Mouse (Mus musculus) cortical plate, adult 2 months (tissue): ENCODE measurements at regions not wholly inside any gene's neighbourhood (a gene's known extent, or its start where the extent isn't known, plus 50 kb on each side); places are given as distances from the start of the nearest gene placed in this dataset.

Source experiments
- H3K27ac ChIP-seq: fragments of 200-500 bp; 2 replicates; pipeline ENCODE4 v1.5.1; 2012; ENCODE audit warnings: low read length, control low read depth, inconsistent platforms; ENCODE audit not compliant: insufficient read depth
- H3K4me1 ChIP-seq: fragments of 200-500 bp; 2 replicates; pipeline ENCODE4 v1.6.1; 2011; ENCODE audit warnings: low read length; ENCODE audit not compliant: control insufficient read depth, insufficient read depth
- H3K4me3 ChIP-seq: fragments of 200-500 bp; 2 replicates; pipeline ENCODE4 v1.5.1; 2011; ENCODE audit warnings: mild to moderate bottlenecking, low read length, control low read depth; ENCODE audit not compliant: insufficient read depth
- CTCF ChIP-seq: fragments of 200-500 bp; IDR thresholded peaks from 2 replicates; pipeline ENCODE4 v1.5.1; 2011; ENCODE audit warnings: mild to moderate bottlenecking, control low read depth, low read length; ENCODE audit not compliant: insufficient read depth; ENCODE audit errors: extremely low read depth
- POLR2A ChIP-seq: fragments of 200-500 bp; IDR thresholded peaks from 2 replicates; pipeline ENCODE4 v1.6.1; 2011; ENCODE audit warnings: mild to moderate bottlenecking, low read length, control low read depth; ENCODE audit not compliant: insufficient read depth; ENCODE audit errors: extremely low read depth

- H3K4me3 ChIP-seq: no peak overlapping the region
- TF ChIP-seq POLR2A (no peak), CTCF (no peak)
- H3K27ac ChIP-seq: no peak overlapping the region
- no peaks in the 10 kb centered on the region; the same call in 1 of the 2 replicates for H3K4me1 ChIP-seq
These were observed 124.0 kb upstream of the Arrdc4 start for GRCm38 (mm10) chr7:68873008-68873407.

GRCm38 (mm10) chr7:68864322-68865031 is 115.4 kb upstream of the Arrdc4 start:
- no peak overlapping the region for H3K4me3 ChIP-seq
- H3K4me1 ChIP-seq: no peaks in the 10 kb centered on the region
- TF ChIP-seq POLR2A: no peak
- no peak for TF ChIP-seq CTCF
- H3K27ac ChIP-seq: no peak overlapping the region

GRCm38 (mm10) chr7:68858471-68859210 is 109.6 kb upstream of the Arrdc4 start:
- H3K4me3 ChIP-seq: no peak overlapping the region
- H3K4me1 ChIP-seq: no peaks in the 10 kb centered on the region
- TF ChIP-seq POLR2A: no peak
- no peak for TF ChIP-seq CTCF
- H3K27ac ChIP-seq: no peak overlapping the region

GRCm38 (mm10) chr7:68851981-68852575 is 103.0 kb upstream of the Arrdc4 start:
- TF ChIP-seq POLR2A (no peak), CTCF (no peak)
- peaks cover 1% of the 10 kb centered on the region; the same call in 1 of the 2 replicates for H3K4me1 ChIP-seq
- H3K4me3 ChIP-seq: no peak overlapping the region
- H3K27ac ChIP-seq: no peak overlapping the region

- Histone ChIP-seq H3K4me1 (no peaks in the 10 kb centered on the region), H3K27ac (no peak overlapping the region), H3K4me3 (no peak overlapping the region)
- no peak for TF ChIP-seq POLR2A
These were observed 95.6 kb upstream of the Arrdc4 start for GRCm38 (mm10) chr7:68844606-68845005.

GRCm38 (mm10) chr7:68843374-68843773 is 94.3 kb upstream of the Arrdc4 start:
- Histone ChIP-seq H3K27ac (no peak overlapping the region), H3K4me3 (no peak overlapping the region), H3K4me1 (no peaks in the 10 kb centered on the region)
- TF ChIP-seq CTCF (peak; percentile 26; the same call in 1 of the 2 replicates), POLR2A (no peak)

- no peak overlapping the region; the same call in 1 of the 2 replicates for H3K27ac ChIP-seq
- TF ChIP-seq POLR2A (no peak), CTCF (peak; percentile 55)
These were observed 85.1 kb upstream of the Arrdc4 start for GRCm38 (mm10) chr7:68833977-68834791.

GRCm38 (mm10) chr7:68833517-68833916 is 84.5 kb upstream of the Arrdc4 start:
- no peak overlapping the region for H3K27ac ChIP-seq
- H3K4me1 ChIP-seq: peaks cover 3% of the 10 kb centered on the region; the same call in 1 of the 2 replicates
- H3K4me3 ChIP-seq: no peak overlapping the region
- no peak for TF ChIP-seq POLR2A
- TF ChIP-seq CTCF: no peak

More at GRCm38 (mm10) chr7:68833977-68834791, 85.1 kb upstream of the Arrdc4 start:
- H3K4me1 ChIP-seq: peaks cover 3% of the 10 kb centered on the region; the same call in 1 of the 2 replicates
- no peak overlapping the region for H3K4me3 ChIP-seq

- Histone ChIP-seq H3K4me1 (peaks cover 3% of the 10 kb centered on the region; the same call in 1 of the 2 replicates), H3K27ac (no peak overlapping the region), H3K4me3 (no peak overlapping the region)
- TF ChIP-seq POLR2A: no peak
- TF ChIP-seq CTCF: peak; percentile 84
These were observed 80.8 kb upstream of the Arrdc4 start for GRCm38 (mm10) chr7:68829861-68830260.
